Mouse (Mus musculus) heart, postnatal 0 days (tissue): Measurements from ENCODE around the gene Dab1. TPM values are rescaled to one million over a fixed set of nuclear protein-coding genes. Genes with fewer than 3 reads are reported as not detected.

ENCODE experiments used
- ATAC-seq: fragments of 200-750 bp; cut with Nextera tagmentation; 2 replicates; pipeline ENCODE4 v1.8.0; 2017; ENCODE audit warnings: low read depth, moderate number of reproducible peaks, moderate library complexity; ENCODE audit not compliant: insufficient read depth
- DNase-seq: peaks from one replicate; pipeline ENCODE4 v3.0.0-alpha.2; 2016; ENCODE audit warnings: low spot score
- H3K27ac ChIP-seq: fragments of 300-500 bp; sonication (generic); 2 replicates; pipeline ENCODE4 v1.5.1; 2014; ENCODE audit warnings: low read depth, mild to moderate bottlenecking
- H3K27me3 ChIP-seq: fragments of 300-500 bp; sonication (generic); 2 replicates; pipeline ENCODE4 v1.6.1; 2014; ENCODE audit warnings: low read length, mixed read lengths; ENCODE audit not compliant: control insufficient read depth, insufficient read depth
- H3K36me3 ChIP-seq: fragments of 300-500 bp; sonication (generic); replicated peaks from 2 replicates; pipeline ENCODE4 v1.6.1; 2014; ENCODE audit warnings: low read length, mixed read lengths; ENCODE audit not compliant: control insufficient read depth, insufficient read depth
- H3K4me1 ChIP-seq: fragments of 300-500 bp; sonication (generic); 2 replicates; pipeline ENCODE4 v1.6.1; 2014; ENCODE audit warnings: antibody characterized with exemption; ENCODE audit not compliant: control insufficient read depth, insufficient read depth
- H3K4me2 ChIP-seq: fragments of 300-500 bp; sonication (generic); 2 replicates; pipeline ENCODE4 v1.6.1; 2014; ENCODE audit warnings: low read depth, mild to moderate bottlenecking, low read length, moderate library complexity
- H3K4me3 ChIP-seq: fragments of 300-500 bp; sonication (generic); 2 replicates; pipeline ENCODE4 v1.5.1; 2014; ENCODE audit warnings: low read depth, low read length
- H3K9ac ChIP-seq: fragments of 300-500 bp; sonication (generic); replicated peaks from 2 replicates; pipeline ENCODE4 v1.6.1; 2014; ENCODE audit warnings: low read depth, low read length, mixed read lengths
- H3K9me3 ChIP-seq: fragments of 300-500 bp; sonication (generic); replicated peaks from 2 replicates; pipeline ENCODE4 v1.6.1; 2016; ENCODE audit warnings: low read length; ENCODE audit not compliant: control insufficient read depth
- CTCF ChIP-seq: IDR thresholded peaks from 2 replicates; pipeline ENCODE4 v1.5.1; 2016; ENCODE audit warnings: antibody characterized with exemption, control low read depth, low read depth
- EP300 ChIP-seq: IDR thresholded peaks from 2 replicates; pipeline ENCODE4 v1.6.1; 2016; ENCODE audit warnings: antibody characterized with exemption, low read depth
- WGBS: fragments of 180-500 bp; shearing (Covaris S2); extraction: QIAGEN DNeasy Blood & Tissue Kit; methylation state at CpG from one replicate; pipeline ENCODE4 v1.1.7; 2014; 5-methylcytosine and 5-hydroxymethylcytosine counted together
- polyA plus RNA-seq: library from polyadenylated mRNA; unstranded; fragments of >200 nt; fragmentation: Nextera tagmentation; extraction: Ambion mirVana; gene quantifications from 2 replicates; pipeline ENCODE4 v1.2.1, GENCODE M21; 2015
- total RNA-seq: library from RNA; depleted of rRNA; stranded (reverse); fragments of >200 nt; gene quantifications from 2 replicates; pipeline ENCODE4 v1.2.3, GENCODE M21; 2014; ENCODE audit warnings: low replicate concordance

Dab1 gene
- total and polyA plus RNA-seq, 2 experiments from 2014 or later: 0.27 TPM; not detected in 1

GRCm38 (mm10) chr4:103577821-103578220 lies 41.3 kb upstream of the Dab1 start:
- TF ChIP-seq EP300 (no peak), CTCF (no peak)
- no peak overlapping the region for H3K4me3 ChIP-seq
- WGBS: 70% methylated on average over 7 of the region's 7 CpGs

GRCm38 (mm10) chr4:103580021-103580420 lies 39.1 kb upstream of the Dab1 start:
- no peak overlapping the region for H3K4me3 ChIP-seq
- TF ChIP-seq EP300: no peak
- TF ChIP-seq CTCF: no peak
- 78% methylated on average over 9 of the region's 9 CpGs for WGBS
- no peaks in the 10 kb centered on the region for H3K9me3 ChIP-seq
- DNase-seq (no peak), ATAC-seq (no peak)
- no peak overlapping the region for H3K9ac ChIP-seq
- no peak overlapping the region for H3K27ac ChIP-seq
- no peaks in the 10 kb centered on the region for H3K36me3 ChIP-seq
- no peaks in the 10 kb centered on the region for H3K27me3 ChIP-seq
- H3K4me2 ChIP-seq: no peak overlapping the region
- H3K4me1 ChIP-seq: no peaks in the 10 kb centered on the region

More at GRCm38 (mm10) chr4:103577821-103578220, 41.3 kb upstream of the Dab1 start:
- Histone ChIP-seq H3K36me3 (no peaks in the 10 kb centered on the region), H3K27me3 (no peaks in the 10 kb centered on the region), H3K4me2 (no peak overlapping the region), H3K9ac (no peak overlapping the region), H3K9me3 (no peaks in the 10 kb centered on the region), H3K27ac (no peak overlapping the region), H3K4me1 (no peaks in the 10 kb centered on the region)
- DNase-seq (no peak), ATAC-seq (no peak)

- WGBS: 68% methylated on average over 3 of the region's 3 CpGs
Observed at GRCm38 (mm10) chr4:103615011-103615410, 4.1 kb upstream of the Dab1 start.

GRCm38 (mm10) chr4:103619946-103620371 lies 800 bp downstream of the Dab1 start:
- Histone ChIP-seq H3K36me3 (no peaks in the 10 kb centered on the region), H3K4me1 (no peaks in the 10 kb centered on the region), H3K9ac (no peak overlapping the region), H3K27ac (no peak overlapping the region), H3K4me3 (no peak overlapping the region), H3K27me3 (peaks cover 39% of the 10 kb centered on the region), H3K9me3 (no peaks in the 10 kb centered on the region), H3K4me2 (no peak overlapping the region)
- TF ChIP-seq CTCF: no peak
- no peak for TF ChIP-seq EP300
- no peak for ATAC-seq
- no peak for DNase-seq
- WGBS: under 1% methylated on average over 28 of the region's 28 CpGs

More at GRCm38 (mm10) chr4:103615011-103615410, 4.1 kb upstream of the Dab1 start:
- Histone ChIP-seq H3K4me3 (no peak overlapping the region), H3K4me2 (no peak overlapping the region), H3K27me3 (peaks cover 22% of the 10 kb centered on the region), H3K4me1 (no peaks in the 10 kb centered on the region), H3K9ac (no peak overlapping the region), H3K36me3 (no peaks in the 10 kb centered on the region), H3K9me3 (no peaks in the 10 kb centered on the region), H3K27ac (no peak overlapping the region)
- DNase-seq (no peak), ATAC-seq (no peak)
- TF ChIP-seq CTCF: no peak
- TF ChIP-seq EP300: no peak

GRCm38 (mm10) chr4:103620590-103621155 lies 1.5 kb downstream of the Dab1 start:
- 17% methylated on average over 18 of the region's 18 CpGs for WGBS
- H3K4me2 ChIP-seq: no peak overlapping the region
- H3K27me3 ChIP-seq: peaks cover 39% of the 10 kb centered on the region

GRCm38 (mm10) chr4:103621586-103621985 lies 2.4 kb downstream of the Dab1 start:
- 33% methylated on average over 5 of the region's 5 CpGs for WGBS
- DNase-seq: no peak
- Histone ChIP-seq H3K36me3 (no peaks in the 10 kb centered on the region), H3K27me3 (peaks cover 39% of the 10 kb centered on the region), H3K9me3 (no peaks in the 10 kb centered on the region), H3K4me1 (no peaks in the 10 kb centered on the region), H3K4me2 (no peak overlapping the region), H3K9ac (no peak overlapping the region), H3K4me3 (no peak overlapping the region), H3K27ac (no peak overlapping the region)
- no peak for ATAC-seq
- TF ChIP-seq EP300 (no peak), CTCF (no peak)

More at GRCm38 (mm10) chr4:103620590-103621155, 1.5 kb downstream of the Dab1 start:
- Histone ChIP-seq H3K27ac (no peak overlapping the region), H3K4me3 (no peak overlapping the region), H3K9me3 (no peaks in the 10 kb centered on the region), H3K9ac (no peak overlapping the region), H3K4me1 (no peaks in the 10 kb centered on the region), H3K36me3 (no peaks in the 10 kb centered on the region)
- ATAC-seq (no peak), DNase-seq (no peak)
- TF ChIP-seq CTCF: no peak
- no peak for TF ChIP-seq EP300
